Mouse (Mus musculus) liver, embryonic 14.5 days (tissue): ENCODE results near the gene Churc1. TPM values are rescaled to one million over a fixed set of nuclear protein-coding genes. Genes with fewer than 3 reads are reported as not detected.

Experiments used
- ATAC-seq: fragments of 200-750 bp; cut with Nextera tagmentation; 2 replicates; pipeline ENCODE4 v1.8.0; 2017; ENCODE audit warnings: moderate number of reproducible peaks, mild to moderate bottlenecking, moderate library complexity; ENCODE audit not compliant: insufficient read depth
- DNase-seq, 3 experiments: peaks; one replicate each; pipeline ENCODE4 v3.0.0-alpha.2; 2012 to 2013; ENCODE audit warnings: low read depth in 3 of 3, low spot score in 3 of 3
- H3K27ac ChIP-seq: fragments of 300-500 bp; sonication (generic); 2 replicates; pipeline ENCODE4 v1.5.1; 2014; ENCODE audit warnings: moderate library complexity, mild to moderate bottlenecking, control low read depth, inconsistent platforms
- H3K27me3 ChIP-seq: fragments of 300-500 bp; sonication (generic); 2 replicates; pipeline ENCODE4 v1.6.1; 2014; ENCODE audit warnings: mild to moderate bottlenecking, low read length, moderate library complexity; ENCODE audit not compliant: control insufficient read depth, insufficient read depth
- H3K36me3 ChIP-seq: fragments of 300-500 bp; sonication (generic); replicated peaks from 2 replicates; pipeline ENCODE4 v1.6.1; 2014; ENCODE audit warnings: low read depth; ENCODE audit not compliant: control insufficient read depth, insufficient read depth
- H3K4me1 ChIP-seq, 2 experiments: fragments of 200-500 bp in 1 of 2; fragments of 300-500 bp in 1 of 2; sonication (generic) in 1 of 2; replicated peaks; 2 replicates each; pipeline ENCODE4 v1.6.1; 2012 to 2014; ENCODE audit warnings: antibody characterized with exemption in 1 of 2, inconsistent platforms in 1 of 2, low read length in 1 of 2; ENCODE audit not compliant: control insufficient read depth in 2 of 2, insufficient read depth in 2 of 2
- H3K4me2 ChIP-seq: fragments of 300-500 bp; sonication (generic); 2 replicates; pipeline ENCODE4 v1.6.1; 2014; ENCODE audit warnings: low read depth, mild to moderate bottlenecking, control low read depth, moderate library complexity
- H3K4me3 ChIP-seq, 2 experiments: fragments of 200-500 bp in 1 of 2; fragments of 300-500 bp in 1 of 2; sonication (generic) in 1 of 2; 2 replicates each; pipeline ENCODE4 v1.5.1; 2012 to 2014; ENCODE audit warnings: low read depth in 2 of 2, low read length in 2 of 2, mild to moderate bottlenecking in 2 of 2, control low read depth in 1 of 2, inconsistent platforms in 1 of 2, moderate library complexity in 1 of 2; ENCODE audit not compliant: insufficient read depth in 1 of 2
- H3K9ac ChIP-seq: fragments of 300-500 bp; sonication (generic); replicated peaks from 2 replicates; pipeline ENCODE4 v1.6.1; 2014; ENCODE audit warnings: mild to moderate bottlenecking, control low read depth, moderate library complexity
- H3K9me3 ChIP-seq: fragments of 300-500 bp; sonication (generic); 2 replicates; pipeline ENCODE4 v1.6.1; 2016; ENCODE audit warnings: low read length, mixed read lengths; ENCODE audit not compliant: control insufficient read depth
- CTCF ChIP-seq: IDR thresholded peaks from 2 replicates; pipeline ENCODE4 v1.5.1; 2016; ENCODE audit warnings: antibody characterized with exemption, low read depth, control low read depth
- EP300 ChIP-seq: IDR thresholded peaks from 2 replicates; pipeline ENCODE4 v1.6.1; 2016; ENCODE audit warnings: antibody characterized with exemption, low read depth
- WGBS: fragments of 180-500 bp; shearing (Covaris S2); extraction: QIAGEN DNeasy Blood & Tissue Kit; methylation state at CpG from one replicate; pipeline ENCODE4 v1.1.7; 2014; ENCODE audit not compliant: insufficient replicate concordance; 5-methylcytosine and 5-hydroxymethylcytosine counted together
- polyA plus RNA-seq, 2 experiments: library from polyadenylated mRNA; depleted of rRNA in 1 of 2; stranded (reverse) in 1 of 2; unstranded in 1 of 2; fragments of >200 nt; fragmentation: Nextera tagmentation in 1 of 2; extraction: Ambion mirVana in 1 of 2; gene quantifications; 2 replicates each; pipeline versions ENCODE4 v1.2.1 to v1.2.3; 2012 to 2014

The Churc1 gene
- 38.2 and 40.2 TPM in 2 replicates for polyA plus RNA-seq (2012; rRNA removed)
- 68.8 and 76.3 TPM in 2 replicates for polyA plus RNA-seq (2014; fragmentation: Nextera tagmentation; extraction: Ambion mirVana)

DNA sequence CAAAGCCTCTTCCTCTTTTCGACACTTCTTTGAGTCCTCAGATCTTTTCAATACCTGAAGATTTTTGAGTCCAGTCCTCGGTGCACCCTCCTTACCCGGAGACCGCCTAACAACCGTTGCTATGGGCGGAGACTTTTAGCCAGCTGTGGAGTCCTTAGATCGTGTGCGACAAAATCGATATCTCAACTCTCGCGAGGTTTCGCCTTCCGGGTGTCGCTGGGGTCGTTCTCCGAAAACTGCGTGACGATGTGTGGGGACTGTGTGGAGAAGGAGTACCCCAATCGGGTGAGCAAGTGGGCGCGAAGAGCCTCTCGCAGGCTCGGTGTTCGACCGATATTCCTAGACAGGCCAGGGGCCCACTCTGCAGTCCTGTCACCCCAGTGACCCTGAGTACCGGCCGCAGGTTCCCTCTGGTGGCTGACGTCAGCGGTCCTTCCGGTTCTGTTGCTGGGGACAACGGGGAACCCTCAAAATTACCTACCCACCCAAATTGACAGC lies at the start of gene Churc1, which contains the start of gene Fntb:
Churc1 (plus strand) TSS at position 185 of the 498 bp plus-strand sequence.
Fntb (plus strand) TSS at position 236 of the 498 bp plus-strand sequence.
- Histone ChIP-seq H3K4me1 (peaks cover 12 to 13% of the 10 kb centered on the region in 2 experiments), H3K9ac (peak within 1 kb of the TSS; percentile 88), H3K27me3 (no peaks in the 10 kb centered on the region), H3K9me3 (no peaks in the 10 kb centered on the region), H3K4me2 (peak within 1 kb of the TSS; percentile 90), H3K36me3 (no peaks in the 10 kb centered on the region), H3K27ac (peak within 1 kb of the TSS; percentile 79), H3K4me3 (peak within 1 kb of the TSS; percentile 86 to 88)
- peak; percentile 99 for ATAC-seq
- WGBS: under 1% methylated on average over 31 of the region's 31 CpGs
- peak; percentile 60 for TF ChIP-seq CTCF
- peak; percentile 52 for TF ChIP-seq EP300
- peak; percentile 100 for DNase-seq

DNA sequence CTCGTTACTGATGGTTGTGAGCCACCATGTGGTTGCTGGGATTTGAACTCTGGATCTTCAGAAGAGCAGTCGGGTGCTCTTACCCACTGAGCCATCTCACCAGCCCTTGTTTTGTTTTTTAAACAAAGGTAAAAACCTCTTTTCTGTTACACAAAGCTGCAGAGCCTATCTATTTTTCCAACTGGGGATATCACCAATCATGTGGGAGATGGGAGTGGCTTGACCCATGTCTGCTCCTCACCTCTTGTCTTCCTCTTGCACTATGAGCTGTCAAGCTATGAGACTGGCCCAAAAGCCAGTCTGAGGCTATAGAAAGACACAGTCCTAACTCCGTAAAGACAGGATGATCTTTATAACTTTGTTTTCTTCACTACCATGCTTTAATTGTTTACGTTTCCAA lies 47.0 kb upstream of the Churc1 start:
- WGBS: 70% methylated on average over 4 of the region's 4 CpGs

DNA sequence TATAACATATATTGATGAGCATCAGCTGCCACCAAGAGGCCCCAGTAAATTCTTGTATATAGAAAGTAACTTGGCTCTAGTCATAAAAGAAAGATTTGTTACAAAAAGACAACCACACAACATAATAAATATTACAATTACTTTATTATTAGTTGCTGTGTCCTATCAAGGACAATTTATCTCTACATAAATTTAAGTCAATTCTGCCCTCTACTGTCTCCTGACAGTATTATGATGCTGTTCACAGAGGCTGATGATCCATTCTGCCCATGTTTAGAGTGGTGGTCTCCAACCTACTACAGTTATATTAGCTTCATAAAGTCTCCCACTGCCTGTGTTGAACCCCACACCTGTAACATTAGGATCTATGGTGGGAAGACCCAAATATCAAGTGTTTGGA lies 44.8 kb upstream of the Churc1 start:
- H3K27ac ChIP-seq: no peak overlapping the region
- no peak overlapping the region for H3K9ac ChIP-seq
- no peaks in the 10 kb centered on the region; the same call in 1 of the 2 replicates for H3K27me3 ChIP-seq
- H3K4me2 ChIP-seq: no peak overlapping the region
- H3K4me1 ChIP-seq: peaks cover 4 to 5% of the 10 kb centered on the region in 2 experiments; a peak in 1 of 4 replicates
- H3K9me3 ChIP-seq: no peaks in the 10 kb centered on the region
- H3K36me3 ChIP-seq: no peaks in the 10 kb centered on the region
- no peak for DNase-seq
- TF ChIP-seq EP300: no peak
- TF ChIP-seq CTCF: peak; percentile 34; the same call in 1 of the 2 replicates
- no peak overlapping the region for H3K4me3 ChIP-seq
- no peak for ATAC-seq

More for the DNA sequence above, 47.0 kb upstream of the Churc1 start:
- 0 out of 2 replicates have a peak, but pooled peaks have one; percentile 11 for TF ChIP-seq CTCF
- TF ChIP-seq EP300: no peak
- DNase-seq: no peak
- no peaks in the 10 kb centered on the region for H3K9me3 ChIP-seq
- H3K27ac ChIP-seq: no peak overlapping the region
- H3K4me3 ChIP-seq: no peak overlapping the region
- H3K9ac ChIP-seq: no peak overlapping the region
- H3K4me1 ChIP-seq: peaks cover 4 to 5% of the 10 kb centered on the region in 2 experiments; a peak in 1 of 4 replicates
- peak; percentile 53; the same call in 1 of the 2 replicates for ATAC-seq
- no peak overlapping the region for H3K4me2 ChIP-seq
- H3K36me3 ChIP-seq: no peaks in the 10 kb centered on the region
- no peaks in the 10 kb centered on the region; the same call in 1 of the 2 replicates for H3K27me3 ChIP-seq

DNA sequence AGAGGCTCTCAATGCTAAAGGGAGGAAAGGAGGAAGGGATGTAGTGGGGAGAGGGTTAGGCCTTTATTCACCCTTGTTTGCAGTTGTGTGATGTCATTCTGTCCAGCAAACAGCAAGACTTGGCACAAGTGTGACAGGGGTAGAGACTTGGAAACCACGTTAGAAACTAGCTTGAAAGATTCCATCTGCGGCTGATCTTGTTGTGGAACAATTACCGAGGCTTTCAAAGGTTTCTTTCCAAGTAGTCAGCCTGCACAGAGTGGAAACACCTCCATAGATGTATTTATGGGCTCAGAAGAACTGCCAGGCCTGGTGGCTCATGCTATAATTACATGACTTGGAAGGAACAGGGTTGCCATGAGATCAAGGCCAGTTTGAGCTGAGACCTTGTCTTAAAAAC lies 43.3 kb upstream of the Churc1 start:
- Histone ChIP-seq H3K9ac (no peak overlapping the region), H3K36me3 (no peaks in the 10 kb centered on the region), H3K9me3 (no peaks in the 10 kb centered on the region), H3K4me1 (peaks cover 4 to 5% of the 10 kb centered on the region in 2 experiments; a peak in 1 of 4 replicates), H3K27ac (no peak overlapping the region), H3K27me3 (no peaks in the 10 kb centered on the region; the same call in 1 of the 2 replicates), H3K4me2 (no peak overlapping the region), H3K4me3 (no peak overlapping the region)
- no peak for ATAC-seq
- 53% methylated on average over 3 of the region's 3 CpGs for WGBS
- no peak for DNase-seq
- TF ChIP-seq CTCF: no peak
- no peak for TF ChIP-seq EP300

DNA sequence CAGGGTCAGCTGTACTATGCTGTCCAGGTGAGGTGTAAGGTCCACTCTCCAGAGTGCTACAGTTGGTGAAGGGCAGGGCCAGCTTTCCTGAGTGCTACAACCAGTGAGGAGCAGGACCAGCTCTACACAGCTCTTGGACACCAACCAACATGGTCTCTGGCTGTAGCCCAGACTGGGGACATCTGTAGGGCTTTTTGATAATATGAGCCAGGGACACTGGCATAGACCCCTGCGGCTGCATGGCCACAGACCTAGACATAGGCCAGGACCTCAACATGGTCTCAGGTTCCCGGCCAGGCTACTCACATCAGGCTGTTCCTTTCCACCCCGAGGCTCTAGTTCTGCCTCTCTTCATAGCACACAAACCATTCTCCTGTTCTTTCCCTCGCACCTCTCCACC lies 37.4 kb upstream of the Churc1 start:
- DNase-seq: no peak
- Histone ChIP-seq H3K4me2 (no peak overlapping the region), H3K27ac (no peak overlapping the region), H3K4me3 (no peak overlapping the region), H3K9me3 (peaks cover 3% of the 10 kb centered on the region), H3K36me3 (no peaks in the 10 kb centered on the region), H3K9ac (no peak overlapping the region), H3K27me3 (no peaks in the 10 kb centered on the region; the same call in 1 of the 2 replicates), H3K4me1 (no peaks in the 10 kb centered on the region)
- WGBS: 57% methylated on average over 4 of the region's 4 CpGs
- TF ChIP-seq CTCF: no peak
- TF ChIP-seq EP300: no peak
- ATAC-seq: no peak
